Mouse (Mus musculus) embryo, embryonic 10 days (tissue): ENCODE measurements around the gene 2210408I21Rik.

Source experiments
- DNase-seq: peaks from one replicate; pipeline ENCODE4 v3.0.0-alpha.2; 2015; ENCODE audit warnings: low spot score

The 2210408I21Rik gene

DNA sequence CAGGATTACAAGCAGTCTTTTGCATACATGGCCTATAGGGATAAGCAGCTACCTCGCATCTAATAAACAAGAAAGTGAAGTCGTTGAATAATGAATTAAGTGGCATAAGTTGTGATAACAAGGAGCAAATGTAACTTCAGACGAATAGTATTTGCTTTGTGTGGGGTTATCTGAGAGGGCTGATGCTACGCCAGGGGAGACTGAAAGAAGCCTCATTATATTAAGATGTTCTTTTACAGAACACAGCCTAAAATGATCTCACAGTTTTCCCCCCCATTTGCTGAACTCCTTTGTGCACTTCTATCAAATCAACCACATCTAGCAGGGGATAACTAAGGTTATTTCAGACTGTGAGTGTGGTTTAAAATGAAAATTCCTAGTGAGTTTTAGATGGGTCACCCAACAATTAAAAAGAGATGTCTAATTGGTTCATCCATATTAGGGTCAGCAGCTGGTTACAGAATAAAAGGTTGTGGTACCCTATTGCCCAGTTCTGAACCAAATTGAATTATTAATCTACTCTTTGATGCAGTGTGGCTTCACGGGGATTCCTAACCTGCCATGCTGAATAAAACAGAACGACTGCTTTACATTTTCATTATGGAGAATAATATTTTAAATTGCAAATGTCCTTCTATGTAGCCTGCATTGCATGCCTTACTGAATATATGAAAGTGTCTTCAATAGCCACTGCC lies 343.2 kb downstream of the 2210408I21Rik start:
- DNase-seq = no peak

DNA sequence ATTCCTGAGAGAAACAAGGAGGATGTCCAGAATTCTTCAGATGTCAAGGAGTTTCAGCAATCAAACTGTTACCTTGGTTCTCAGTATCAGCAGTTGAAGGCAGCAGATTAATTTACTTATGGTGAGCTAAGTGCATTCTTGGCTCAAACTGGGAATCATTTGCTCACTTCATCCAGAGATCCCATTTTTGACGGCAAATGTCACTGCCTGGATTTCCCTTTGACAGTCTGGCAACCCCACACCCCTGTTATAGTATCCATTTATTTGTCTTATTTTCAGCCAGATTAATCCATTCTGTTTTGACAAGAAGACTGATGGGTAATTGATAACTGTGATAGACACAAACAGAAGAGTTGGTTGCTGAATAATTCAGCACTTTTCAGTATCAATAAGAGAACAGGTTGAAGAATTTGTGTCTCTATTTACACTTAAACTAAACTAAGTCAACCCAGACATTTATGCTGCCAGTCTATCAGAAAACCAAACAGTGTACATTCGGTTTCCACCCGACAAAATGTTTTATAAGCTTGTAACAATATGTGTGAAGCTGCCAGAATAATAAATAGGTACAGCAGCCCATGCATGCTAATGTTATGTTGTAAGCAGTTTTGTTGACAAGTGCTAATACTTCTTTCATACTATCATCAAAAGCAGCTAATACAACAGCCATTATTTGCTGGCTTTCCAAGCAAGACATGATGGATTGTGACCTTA lies 354.8 kb downstream of the 2210408I21Rik start:
- DNase-seq = no peak

DNA sequence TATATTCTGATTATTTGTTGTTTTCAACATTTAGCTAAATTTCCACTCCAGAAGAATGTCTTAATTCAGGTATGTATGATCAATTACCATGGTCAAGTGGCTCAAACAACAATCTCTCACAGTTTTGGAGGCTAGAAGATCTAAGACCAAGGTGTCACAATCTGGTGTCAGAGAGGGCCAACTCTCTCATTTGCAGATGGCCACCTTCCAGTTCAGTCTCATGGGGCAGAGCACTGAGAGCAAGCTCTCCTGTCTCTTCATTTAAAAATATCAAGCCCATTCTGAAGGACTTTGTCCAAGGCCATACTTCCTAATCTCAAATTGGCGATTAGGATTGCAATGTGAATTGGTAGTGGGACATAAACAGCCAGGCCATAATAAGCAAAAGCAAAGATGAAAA lies 378.7 kb downstream of the 2210408I21Rik start:
- no peak for DNase-seq

DNA sequence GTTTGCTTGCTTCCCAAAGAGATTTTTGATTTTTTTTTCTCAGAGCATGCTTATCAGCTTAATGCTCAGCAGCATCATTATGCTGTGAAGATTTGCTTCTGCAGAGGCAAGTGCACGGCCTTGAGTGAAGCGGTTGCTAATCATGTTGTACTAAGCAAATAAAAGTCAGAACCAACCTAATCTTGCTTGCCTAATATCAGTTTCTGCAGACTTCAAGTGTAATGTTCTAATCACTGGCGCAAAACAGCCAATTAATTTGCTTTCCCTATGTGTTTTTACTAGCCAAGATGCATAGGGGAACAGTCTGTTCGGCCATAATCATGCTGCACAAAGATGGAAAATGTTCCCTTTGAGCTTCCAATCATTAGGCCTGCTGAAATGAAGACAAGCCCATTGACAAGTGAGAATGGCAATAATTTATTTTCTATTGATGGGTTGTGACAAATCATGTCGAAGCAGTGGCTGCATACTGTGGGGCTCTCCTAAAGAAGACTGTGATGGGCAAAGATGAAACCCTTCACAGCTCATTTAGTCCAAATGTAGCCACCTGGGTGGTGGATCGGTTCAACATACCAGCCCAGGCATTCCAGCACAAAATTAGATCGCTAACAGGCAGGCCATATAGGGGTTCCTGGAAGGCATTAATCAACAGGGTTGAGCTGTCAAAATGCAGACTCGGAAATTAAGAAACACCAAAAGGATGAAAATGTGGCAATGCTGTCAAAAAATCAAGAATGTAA lies 393.8 kb downstream of the 2210408I21Rik start:
- DNase-seq = no peak

DNA sequence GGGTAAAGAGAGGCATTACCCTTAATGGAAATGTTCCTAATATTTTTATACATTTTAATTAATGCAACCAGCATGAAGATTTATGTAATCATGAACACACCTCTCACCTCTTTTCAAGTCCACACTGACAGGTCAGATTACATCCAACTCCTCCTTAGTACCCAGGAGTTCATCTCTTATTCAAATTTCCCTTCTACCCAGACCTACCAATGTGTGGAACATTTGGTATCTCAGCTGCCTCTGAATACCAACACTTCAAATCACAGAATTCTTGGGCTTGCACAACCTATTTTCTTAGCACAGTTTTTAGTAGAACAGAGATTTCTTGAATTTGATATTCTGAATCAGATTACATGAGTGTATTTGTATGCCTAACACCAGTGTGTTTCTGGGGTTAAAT lies 394.4 kb downstream of the 2210408I21Rik start:
- DNase-seq = no peak

DNA sequence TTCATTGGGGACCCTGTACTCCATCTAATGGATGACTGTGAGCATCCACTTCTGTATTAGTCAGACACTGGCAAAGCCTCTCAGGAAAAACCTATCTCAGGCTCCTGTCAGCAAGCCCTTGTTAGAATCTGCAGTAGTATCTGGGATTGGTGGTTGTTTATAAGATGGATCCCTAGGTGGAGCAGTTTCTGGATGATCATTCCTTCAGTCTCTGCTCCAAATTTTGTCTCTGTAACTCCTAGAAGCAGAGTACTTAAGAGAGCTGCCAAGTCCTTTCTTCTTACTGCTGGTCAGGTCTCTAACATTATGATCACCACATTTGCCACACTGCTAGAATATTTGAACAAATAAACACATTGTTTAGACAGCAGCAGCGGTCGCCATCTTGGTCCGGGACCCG lies 402.1 kb downstream of the 2210408I21Rik start:
- DNase-seq = no peak

DNA sequence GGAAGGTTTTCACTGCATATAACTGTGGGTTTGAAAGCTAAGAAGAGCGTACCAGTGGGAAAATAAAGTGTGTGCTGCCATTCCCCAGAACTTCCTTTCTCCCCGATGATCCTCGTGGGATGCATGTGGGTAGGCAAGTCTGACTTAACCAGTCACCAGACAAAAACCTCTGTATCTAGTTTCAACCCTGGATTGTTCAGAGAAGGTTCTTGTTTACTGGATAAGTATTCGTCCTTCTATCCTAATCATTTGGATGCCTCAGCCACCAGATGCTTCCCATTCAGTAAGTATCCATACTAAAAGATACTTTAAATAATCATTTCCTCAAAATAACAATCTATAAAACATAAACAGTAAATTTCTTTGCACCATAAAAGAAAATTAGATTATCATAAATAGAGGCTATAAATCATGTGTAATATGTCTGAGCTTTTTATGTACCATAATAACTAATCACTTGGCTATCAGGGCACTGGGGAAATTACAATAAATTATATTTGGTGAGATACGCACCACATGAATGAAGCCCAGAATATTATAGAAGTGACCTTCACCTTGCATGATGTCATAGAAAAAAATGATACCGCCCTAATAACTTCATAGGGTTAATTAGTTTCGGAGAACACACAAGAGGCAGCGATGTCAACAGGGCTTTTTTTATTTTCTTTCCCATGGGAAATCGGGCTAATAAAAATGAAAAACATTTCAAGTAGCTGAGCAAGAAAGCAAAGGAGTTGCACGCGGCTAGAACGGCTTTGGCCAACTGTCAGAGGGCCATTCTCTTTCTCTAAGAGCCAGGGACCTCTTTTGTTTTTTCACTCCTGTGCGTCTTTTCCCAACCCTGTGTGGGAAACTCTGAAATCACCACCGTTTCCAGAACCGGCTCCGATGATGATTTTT lies 412.4 kb downstream of the 2210408I21Rik start:
- DNase-seq = peak; percentile 28

DNA sequence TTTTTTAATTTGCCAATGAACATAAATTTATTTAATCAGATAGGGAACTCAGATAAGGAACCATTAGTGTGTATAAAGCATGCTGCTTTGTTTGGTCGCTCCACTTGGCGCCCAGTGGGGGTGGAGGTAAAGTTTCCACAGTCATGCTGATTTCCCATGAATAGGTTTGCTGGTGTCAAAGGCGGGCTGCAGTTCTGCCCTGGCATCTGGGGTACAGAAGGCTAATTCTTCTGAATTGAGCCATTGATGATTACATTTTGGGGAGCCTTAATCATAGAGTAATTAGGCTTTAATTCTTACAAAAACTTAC lies 413.0 kb downstream of the 2210408I21Rik start:
- DNase-seq = peak; percentile 78

DNA sequence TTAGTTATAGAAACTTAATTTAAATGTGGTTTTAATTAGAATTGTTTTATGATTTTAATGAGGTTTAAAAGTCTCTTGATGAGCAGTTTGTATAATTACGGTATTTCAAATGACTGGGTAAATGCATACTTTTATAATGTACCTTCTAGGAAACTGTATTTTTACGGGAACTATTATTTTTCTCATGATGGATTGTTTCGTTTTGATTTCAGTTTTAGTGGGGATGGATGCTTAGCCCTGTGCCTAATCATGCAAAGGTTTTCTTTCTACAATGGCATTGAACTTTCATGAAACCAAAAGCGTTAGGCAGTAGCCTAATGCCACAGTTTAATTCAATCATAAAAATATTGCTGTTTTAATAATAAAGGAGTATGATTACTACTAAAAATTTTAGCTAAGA lies 413.4 kb downstream of the 2210408I21Rik start:
- no peak for DNase-seq

DNA sequence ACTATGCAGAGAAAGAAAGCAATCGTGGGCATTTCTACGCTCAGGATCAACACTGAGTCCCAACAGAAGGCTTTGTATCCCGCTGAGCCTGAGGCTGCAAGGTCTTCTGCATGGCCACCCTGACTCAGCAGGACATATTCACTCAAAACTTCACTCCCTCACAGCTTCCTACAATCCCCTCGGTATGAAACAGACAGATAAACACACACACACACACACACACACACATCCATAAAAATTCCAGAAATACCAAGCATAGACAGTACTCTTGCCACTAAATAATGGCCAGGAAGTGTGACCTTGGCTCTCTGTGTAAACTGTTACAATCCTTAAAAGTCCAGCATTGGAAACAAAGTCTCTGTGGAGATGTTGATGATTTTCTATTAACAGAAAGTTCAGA lies 458.7 kb downstream of the 2210408I21Rik start:
- DNase-seq = peak; percentile 6

DNA sequence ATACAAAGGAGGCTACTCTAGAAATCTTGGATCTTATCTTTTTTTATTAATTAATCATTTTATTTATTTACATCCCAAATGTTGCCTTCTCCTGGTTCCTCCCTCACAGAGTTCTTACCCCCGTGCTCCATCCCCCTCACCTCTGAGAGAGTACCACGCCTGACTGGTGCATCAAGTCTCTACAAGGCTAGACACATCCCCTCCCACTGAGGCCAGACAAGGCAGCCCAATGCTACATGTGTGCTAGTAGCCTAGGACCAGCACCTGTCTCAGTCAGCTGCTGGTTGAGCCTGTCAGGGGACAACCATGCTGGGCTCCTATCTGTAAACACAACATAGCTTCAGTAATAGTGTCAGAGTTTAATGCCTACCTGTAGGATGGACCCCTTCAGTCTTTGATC lies 480.0 kb downstream of the 2210408I21Rik start:
- no peak for DNase-seq
